Mouse (Mus musculus): Measurements from ENCODE around the gene Mmp19. TPM values are rescaled to one million over a fixed set of nuclear protein-coding genes. Genes with fewer than 3 reads are reported as not detected.

Mmp19 gene
- total and polyA plus RNA-seq, 3 experiments = 0.08 to 0.36 TPM; not detected in 1

GRCm38 (mm10) chr10:128779011-128779795 is 11.5 kb upstream of the Mmp19 start:
- Histone ChIP-seq H3K4me1 (ENCODE audit: control insufficient read depth in 1 of 2, insufficient read depth in 2 of 2, low read length in 2 of 2) (peaks cover 2 to 6% of the 10 kb centered on the region in 2 experiments; a peak in 3 of 4 replicates), H3K79me2 (ENCODE audit: control insufficient read depth, insufficient read depth, low read length, poor library complexity) (no peaks in the 10 kb centered on the region), H3K9me3 (replicated peaks; ENCODE audit: insufficient read depth, low read length) (no peaks in the 10 kb centered on the region), H3K27me3 (ENCODE audit: control insufficient read depth in 1 of 2, insufficient read depth in 2 of 2, low read length in 2 of 2) (no peaks in the 10 kb centered on the region), H3K9ac (ENCODE audit: control insufficient read depth, low read depth, low read length, poor library complexity, severe bottlenecking) (no peak overlapping the region), H3K36me3 (ENCODE audit: control insufficient read depth in 1 of 2, insufficient read depth in 2 of 2, low read length in 2 of 2) (peaks cover 0 to 11% of the 10 kb centered on the region in 2 experiments; a peak in 2 of 4 replicates), H3K4me3 (ENCODE audit: control insufficient read depth in 1 of 2, insufficient read depth in 1 of 2, low read depth in 2 of 2, low read length in 2 of 2) (no peak overlapping the region), H3K27ac (ENCODE audit: control insufficient read depth, low read depth, low read length) (no peak overlapping the region)
- DNase-seq (ENCODE audit: low read depth, low spot score) = peak; percentile 72
- TF ChIP-seq RCOR1 (IDR thresholded peaks at IDR 0.05; ENCODE audit: low read depth, low read length) = no peak
- peak; percentile 63 for TF ChIP-seq ETS1 (IDR thresholded peaks at IDR 0.05; ENCODE audit: low read depth, low read length)

GRCm38 (mm10) chr10:128780200-128780599 is 10.5 kb upstream of the Mmp19 start:
- TF ChIP-seq BHLHE40 (IDR thresholded peaks at IDR 0.05; ENCODE audit: borderline replicate concordance, low read depth, low read length) (no peak), USF2 (IDR thresholded peaks at IDR 0.05; ENCODE audit: borderline replicate concordance in 1 of 2, insufficient read depth in 1 of 2, low read depth in 1 of 2, low read length in 2 of 2) (no peak), USF1 (IDR thresholded peaks at IDR 0.05; ENCODE audit: low read depth, low read length) (no peak)
- Histone ChIP-seq H3K4me3 (ENCODE audit: control insufficient read depth in 1 of 2, insufficient read depth in 1 of 2, low read depth in 2 of 2, low read length in 2 of 2) (no peak overlapping the region), H3K4me1 (ENCODE audit: control insufficient read depth in 1 of 2, insufficient read depth in 2 of 2, low read length in 2 of 2) (peaks cover 2 to 6% of the 10 kb centered on the region in 2 experiments; a peak in 3 of 4 replicates), H3K9ac (ENCODE audit: control insufficient read depth, low read depth, low read length, poor library complexity, severe bottlenecking) (no peak overlapping the region), H3K27me3 (ENCODE audit: control insufficient read depth in 1 of 2, insufficient read depth in 2 of 2, low read length in 2 of 2) (no peaks in the 10 kb centered on the region), H3K36me3 (ENCODE audit: control insufficient read depth in 1 of 2, insufficient read depth in 2 of 2, low read length in 2 of 2) (peaks cover 0 to 11% of the 10 kb centered on the region in 2 experiments; a peak in 2 of 4 replicates), H3K9me3 (replicated peaks; ENCODE audit: insufficient read depth, low read length) (no peaks in the 10 kb centered on the region), H3K79me2 (ENCODE audit: control insufficient read depth, insufficient read depth, low read length, poor library complexity) (no peaks in the 10 kb centered on the region), H3K27ac (ENCODE audit: control insufficient read depth, low read depth, low read length) (no peak overlapping the region)
- peak; percentile 39 for DNase-seq (ENCODE audit: low read depth, low spot score)

DNA sequence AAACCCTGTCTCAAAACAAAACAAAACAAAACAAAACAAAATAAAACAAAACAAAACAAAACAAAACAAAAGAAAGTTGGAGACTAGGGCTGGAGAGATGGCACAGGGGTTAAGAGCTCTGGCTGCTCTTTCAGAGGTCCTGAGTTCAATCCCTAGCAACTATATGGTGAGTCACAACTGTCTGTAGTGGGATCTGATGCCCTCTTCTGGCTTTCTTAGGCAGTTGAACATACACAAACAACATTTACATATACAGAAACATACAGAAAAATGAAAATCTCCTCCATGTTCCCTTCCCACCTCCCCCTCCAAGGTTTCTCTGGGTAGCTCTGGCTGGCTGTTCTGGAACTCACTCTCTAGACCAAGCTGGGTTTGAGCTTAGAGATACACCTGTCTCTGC is 1.3 kb downstream of the Mmp19 start:
- H3K36me3 ChIP-seq (ENCODE audit: control insufficient read depth in 1 of 2, insufficient read depth in 2 of 2, low read length in 2 of 2) = peaks cover 0 to 5% of the 10 kb centered on the region in 2 experiments; a peak in 2 of 4 replicates
- no peak overlapping the region for H3K9ac ChIP-seq (ENCODE audit: control insufficient read depth, low read depth, low read length, poor library complexity, severe bottlenecking)
- peak; percentile 52 for DNase-seq (ENCODE audit: low read depth, low spot score)
- no peaks in the 10 kb centered on the region for H3K9me3 ChIP-seq (replicated peaks; ENCODE audit: insufficient read depth, low read length)
- TF ChIP-seq CTCF (IDR thresholded peaks at IDR 0.05 in 2 of 3, conservative IDR thresholded peaks at IDR 0.05 in 1 of 3; ENCODE audit: control insufficient read depth in 1 of 3, insufficient read depth in 1 of 3, low read depth in 2 of 3, low read length in 3 of 3, poor library complexity in 1 of 3, severe bottlenecking in 1 of 3) = peak in 1 of 3 experiments; percentile 44; a peak in 2 of 6 replicates
- peak; percentile 29; the same call in 1 of the 2 replicates for TF ChIP-seq SMC3 (IDR thresholded peaks at IDR 0.05; ENCODE audit: low read depth, low read length)
- peak; percentile 20; the same call in 1 of the 2 replicates for TF ChIP-seq RAD21 (IDR thresholded peaks at IDR 0.05; ENCODE audit: low read depth, low read length)
- TF ChIP-seq GATA1 (IDR thresholded peaks at IDR 0.05; ENCODE audit: low read depth, low read length) = no peak
- TF ChIP-seq MEF2A (IDR thresholded peaks at IDR 0.05; ENCODE audit: extremely low read depth, insufficient replicate concordance, low read depth, low read length, poor library complexity, severe bottlenecking) = no peak
- H3K79me2 ChIP-seq (ENCODE audit: control insufficient read depth, insufficient read depth, low read length, poor library complexity) = no peaks in the 10 kb centered on the region
- H3K4me3 ChIP-seq (ENCODE audit: control insufficient read depth in 1 of 2, insufficient read depth in 1 of 2, low read depth in 2 of 2, low read length in 2 of 2) = no peak overlapping the region
- no peaks in the 10 kb centered on the region for H3K27me3 ChIP-seq (ENCODE audit: control insufficient read depth in 1 of 2, insufficient read depth in 2 of 2, low read length in 2 of 2)
- H3K27ac ChIP-seq (ENCODE audit: control insufficient read depth, low read depth, low read length) = no peak overlapping the region
- H3K4me1 ChIP-seq (ENCODE audit: control insufficient read depth in 1 of 2, insufficient read depth in 2 of 2, low read length in 2 of 2) = peaks cover 0 to 7% of the 10 kb centered on the region in 2 experiments; a peak in 1 of 4 replicates

Measured in MEL (cell line).